ENCODE assay signal across 8 mouse cellular contexts in the genomic region with DNA sequence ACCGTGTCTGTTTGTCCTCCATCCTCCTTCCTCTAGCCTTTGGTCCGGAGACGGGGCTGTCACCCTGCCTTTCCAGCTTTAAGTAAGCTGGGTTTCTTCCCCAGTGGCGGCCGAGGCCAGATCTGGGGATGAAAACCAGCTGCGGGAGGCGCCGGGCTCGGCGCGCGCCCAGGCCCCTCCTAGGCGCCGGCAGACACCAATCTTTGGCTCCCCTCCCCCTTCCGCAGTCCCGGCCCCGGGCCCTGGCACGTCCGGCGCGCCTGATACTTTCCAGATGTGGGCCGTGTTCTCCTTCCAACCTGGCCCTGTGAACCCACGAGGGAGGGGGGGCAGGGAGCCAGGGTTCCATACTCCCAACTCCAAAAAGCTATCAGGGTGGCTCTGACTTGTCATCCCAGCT. TPM values are rescaled to one million over a fixed set of nuclear protein-coding genes. Genes with fewer than 3 reads are reported as not detected.
DNase-seq lines count a peak whose midpoint lies in the region; ATAC-seq and TF ChIP-seq lines count a peak whose summit lies in the region.

No protein-coding gene starts in this region.

- peaks cover 82% of the 10 kb centered on the region for H3K4me1 ChIP-seq in E14TG2a.4 (replicated peaks; ENCODE audit: low read depth, low read length)
- H3K4me1 ChIP-seq in intestine, embryonic 14.5 days (replicated peaks; ENCODE audit: control insufficient read depth, insufficient read depth, low read length): peaks cover 24% of the 10 kb centered on the region
- peaks cover 10% of the 10 kb centered on the region for H3K4me1 ChIP-seq in liver, postnatal 0 days (ENCODE audit: insufficient read depth)
- H3K4me1 ChIP-seq in small intestine, adult 2 months (ENCODE audit: control insufficient read depth, insufficient read depth, insufficient read length, low read length): peaks cover 3% of the 10 kb centered on the region; the same call in 1 of the 2 replicates

- peak overlapping the region; percentile 63 for H3K4me2 ChIP-seq in intestine, embryonic 14.5 days (ENCODE audit: low read length)
- H3K4me2 ChIP-seq in liver, postnatal 0 days (ENCODE audit: low read depth, low read length): peak overlapping the region; percentile 6; the same call in 1 of the 2 replicates

- peak overlapping the region; percentile 71 for H3K4me3 ChIP-seq in E14TG2a.4 (replicated peaks; ENCODE audit: low read length)
- no peak overlapping the region for H3K4me3 ChIP-seq in intestine, embryonic 14.5 days (ENCODE audit: low read depth, low read length)
- H3K4me3 ChIP-seq in liver, postnatal 0 days (ENCODE audit: low read depth, low read length): no peak overlapping the region
- H3K4me3 ChIP-seq in small intestine, adult 2 months (ENCODE audit: low read depth, low read length): peak overlapping the region; percentile 15; the same call in 1 of the 2 replicates

- TF ChIP-seq CTCF in E14TG2a.4 (conservative IDR thresholded peaks at IDR 0.05; ENCODE audit: low read length): no peak
- TF ChIP-seq CTCF in liver, postnatal 0 days (IDR thresholded peaks at IDR 0.05; ENCODE audit: low read depth): no peak
- no peak for TF ChIP-seq CTCF in small intestine, adult 2 months (IDR thresholded peaks at IDR 0.05; ENCODE audit: extremely low read depth, insufficient read length, insufficient replicate concordance, low read depth, low read length)

- peak; percentile 68 for ATAC-seq in intestine, embryonic 14.5 days (replicated peaks; ENCODE audit: low FRiP score, low TSS enrichment, low read depth)
- ATAC-seq in liver, postnatal 0 days: no peak

- H3K9me3 ChIP-seq in E14TG2a.4 (ENCODE audit: low read length): no peaks in the 10 kb centered on the region
- peaks cover 3% of the 10 kb centered on the region for H3K9me3 ChIP-seq in intestine, embryonic 14.5 days (ENCODE audit: control insufficient read depth, low read length)
- H3K9me3 ChIP-seq in liver, postnatal 0 days (ENCODE audit: low read length): peaks cover 5% of the 10 kb centered on the region

- TF ChIP-seq EP300 in liver, postnatal 0 days (IDR thresholded peaks at IDR 0.05; ENCODE audit: low read depth): no peak

- peak overlapping the region; percentile 94 for H3K27ac ChIP-seq in intestine, embryonic 14.5 days (ENCODE audit: low read depth)
- peak overlapping the region; percentile 39; the same call in 1 of the 2 replicates for H3K27ac ChIP-seq in liver, postnatal 0 days (ENCODE audit: low read depth)
- H3K27ac ChIP-seq in small intestine, adult 2 months (ENCODE audit: insufficient read depth, low read depth, low read length): peak overlapping the region; percentile 56

- H3K36me3 ChIP-seq in E14TG2a.4 (ENCODE audit: insufficient read depth, low read length): peaks cover 15% of the 10 kb centered on the region
- peaks cover 16% of the 10 kb centered on the region for H3K36me3 ChIP-seq in intestine, embryonic 14.5 days (ENCODE audit: control insufficient read depth, insufficient read depth, low read length)
- H3K36me3 ChIP-seq in liver, postnatal 0 days (replicated peaks; ENCODE audit: insufficient read depth, low read length): no peaks in the 10 kb centered on the region
- H3K36me3 ChIP-seq in small intestine, adult 2 months (ENCODE audit: control insufficient read depth, insufficient read depth, low read length): no peaks in the 10 kb centered on the region

- TF ChIP-seq POLR2A in small intestine, adult 2 months (IDR thresholded peaks at IDR 0.05; ENCODE audit: low read depth, low read length): no peak

- 3% methylated on average over 23 of the region's 23 CpGs for WGBS in intestine, embryonic 14.5 days
- WGBS in liver, postnatal 0 days (ENCODE audit: insufficient replicate concordance): 3% methylated on average over 23 of the region's 23 CpGs
- 5% methylated on average over 23 of the region's 23 CpGs for WGBS in small intestine, adult 2 months

- no peak overlapping the region for H3K9ac ChIP-seq in intestine, embryonic 14.5 days (ENCODE audit: low read length)
- no peak overlapping the region for H3K9ac ChIP-seq in liver, postnatal 0 days (replicated peaks)

- DNase-seq in embryo, embryonic 10 days (ENCODE audit: low spot score): peak; percentile 89
- DNase-seq in gastrocnemius, postnatal 4 days (ENCODE audit: low spot score in 2 of 2): peak; percentile 86 to 89
- peak; percentile 91 for DNase-seq in intestine, embryonic 14.5 days (ENCODE audit: low spot score)
- no peak for DNase-seq in liver, postnatal 0 days
- no peak for DNase-seq in frontal cortex, postnatal 36 days (ENCODE audit: low spot score in 2 of 2)
- no peak for DNase-seq in right cerebral cortex, adult 18-20 months

- H3K27me3 ChIP-seq in E14TG2a.4 (ENCODE audit: insufficient read depth, low read length): peaks cover 41% of the 10 kb centered on the region
- H3K27me3 ChIP-seq in intestine, embryonic 14.5 days (replicated peaks; ENCODE audit: control insufficient read depth, insufficient read depth, low read length): peaks cover 7% of the 10 kb centered on the region; the same call in 1 of the 2 replicates
- H3K27me3 ChIP-seq in liver, postnatal 0 days (ENCODE audit: insufficient read depth, low read length): peaks cover 55% of the 10 kb centered on the region
- H3K27me3 ChIP-seq in small intestine, adult 2 months (ENCODE audit: control insufficient read depth, insufficient read depth, low read length): peaks cover 13% of the 10 kb centered on the region

RNA-seq across cellular contexts. Expression of a gene that starts 0.6 kb away (rescaled TPM):
- 1 to 10 TPM; 2.6 TPM for total RNA-seq in gastrocnemius, postnatal 4 days (2021)
- 12.5 and 13.9 TPM in 2 replicates for polyA plus RNA-seq in intestine, embryonic 14.5 days (2014; fragmentation: Nextera tagmentation; extraction: Ambion mirVana)
- 0.15 and 0.20 TPM in 2 replicates for polyA plus RNA-seq in liver, postnatal 0 days (2015; fragmentation: Nextera tagmentation; extraction: Ambion mirVana)
- polyA plus RNA-seq in small intestine, adult 2 months (2012; rRNA removed): 2.1 and 2.2 TPM in 2 replicates

RNA-seq across cellular contexts. Expression of a gene that starts 15.3 kb away (rescaled TPM):
- 1 to 10 TPM; 2.6 to 3.3 TPM for total RNA-seq in gastrocnemius, postnatal 4 days (2021)
- 2.2 and 2.3 TPM in 2 replicates for polyA plus RNA-seq in intestine, embryonic 14.5 days (2014; fragmentation: Nextera tagmentation; extraction: Ambion mirVana)
- polyA plus RNA-seq in liver, postnatal 0 days (2015; fragmentation: Nextera tagmentation; extraction: Ambion mirVana): 1.1 and 1.7 TPM in 2 replicates
- 1.2 and 1.7 TPM in 2 replicates for polyA plus RNA-seq in small intestine, adult 2 months (2012; rRNA removed)

RNA-seq across cellular contexts. Expression of a gene that starts 15.8 kb away (rescaled TPM):
- total RNA-seq in gastrocnemius, postnatal 4 days (2021): 10 to 100 TPM; 17.8 to 19.0 TPM
- polyA plus RNA-seq in intestine, embryonic 14.5 days (2014; fragmentation: Nextera tagmentation; extraction: Ambion mirVana): 5.3 and 5.5 TPM in 2 replicates
- 0.09 TPM in 2 replicates for polyA plus RNA-seq in liver, postnatal 0 days (2015; fragmentation: Nextera tagmentation; extraction: Ambion mirVana)
- polyA plus RNA-seq in small intestine, adult 2 months (2012; rRNA removed): 21.6 and 24.2 TPM in 2 replicates

RNA-seq across cellular contexts. Expression of a gene that starts 33.0 kb away (rescaled TPM):
- 100 to 1,000 TPM; 189 to 234 TPM for total RNA-seq in gastrocnemius, postnatal 4 days (2021)
- 184 and 190 TPM in 2 replicates for polyA plus RNA-seq in intestine, embryonic 14.5 days (2014; fragmentation: Nextera tagmentation; extraction: Ambion mirVana)
- 58.8 and 60.3 TPM in 2 replicates for polyA plus RNA-seq in liver, postnatal 0 days (2015; fragmentation: Nextera tagmentation; extraction: Ambion mirVana)
- polyA plus RNA-seq in small intestine, adult 2 months (2012; rRNA removed): 147 and 452 TPM in 2 replicates

RNA-seq across cellular contexts. Expression of a gene that starts 48.2 kb away (rescaled TPM):
- total RNA-seq in gastrocnemius, postnatal 4 days (2021): 10 to 100 TPM; 16.8 to 17.4 TPM
- polyA plus RNA-seq in intestine, embryonic 14.5 days (2014; fragmentation: Nextera tagmentation; extraction: Ambion mirVana): 12.0 and 12.8 TPM in 2 replicates
- 4.3 and 5.0 TPM in 2 replicates for polyA plus RNA-seq in liver, postnatal 0 days (2015; fragmentation: Nextera tagmentation; extraction: Ambion mirVana)
- 22.9 and 44.0 TPM in 2 replicates for polyA plus RNA-seq in small intestine, adult 2 months (2012; rRNA removed)

Comparison
In these comparisons a context has a peak if more than half of its experiments do, and no peak if none do; other contexts are left out.
1. H3K4me3 ChIP-seq: peak in E14TG2a.4 (single experiment) and small intestine, adult 2 months (single experiment); none in intestine, embryonic 14.5 days (single experiment) and liver, postnatal 0 days (single experiment).
2. DNase-seq: peak in embryo, embryonic 10 days (single experiment), gastrocnemius, postnatal 4 days (2 of 2) and intestine, embryonic 14.5 days (single experiment); none in liver, postnatal 0 days (single experiment), frontal cortex, postnatal 36 days (0 of 2) and right cerebral cortex, adult 18-20 months (single experiment).
3. H3K27ac ChIP-seq: peak in every context shown above with its lines; median percentile 94 in intestine, embryonic 14.5 days; 56 in small intestine, adult 2 months; 39 in liver, postnatal 0 days.